Mouse (Mus musculus) hindbrain, embryonic 16.5 days (tissue): ENCODE results near the gene Slc47a1. TPM values are rescaled to one million over a fixed set of nuclear protein-coding genes. Genes with fewer than 3 reads are reported as not detected.
"Not testable (repeated sequence)": the region's sequence is repeated elsewhere in the genome, so short reads cannot be mapped to it uniquely, and the experiment has no call there.

Experiments used
- ATAC-seq: fragments of 200-750 bp; cut with Nextera tagmentation; 2 replicates; pipeline ENCODE4 v1.8.0; 2017; ENCODE audit warnings: moderate TSS enrichment, moderate library complexity
- H3K27ac ChIP-seq: fragments of 300-500 bp; sonication (generic); 2 replicates; pipeline ENCODE4 v1.5.1; 2014; ENCODE audit warnings: low read depth, mild to moderate bottlenecking, control low read depth, low read length, moderate library complexity
- H3K27me3 ChIP-seq: fragments of 300-500 bp; sonication (generic); replicated peaks from 2 replicates; pipeline ENCODE4 v1.6.1; 2014; ENCODE audit warnings: low read length; ENCODE audit not compliant: control insufficient read depth, insufficient read depth
- H3K36me3 ChIP-seq: fragments of 300-500 bp; sonication (generic); 2 replicates; pipeline ENCODE4 v1.6.1; 2014; ENCODE audit warnings: mild to moderate bottlenecking, low read length, moderate library complexity, mixed read lengths; ENCODE audit not compliant: control insufficient read depth, insufficient read depth
- H3K4me1 ChIP-seq: fragments of 300-500 bp; sonication (generic); 2 replicates; pipeline ENCODE4 v1.6.1; 2014; ENCODE audit warnings: low read depth, low read length; ENCODE audit not compliant: control insufficient read depth, insufficient read depth
- H3K4me2 ChIP-seq: fragments of 300-500 bp; sonication (generic); 2 replicates; pipeline ENCODE4 v1.6.1; 2014; ENCODE audit warnings: mild to moderate bottlenecking, low read length, control low read depth, moderate library complexity
- H3K4me3 ChIP-seq: fragments of 300-500 bp; sonication (generic); 2 replicates; pipeline ENCODE4 v1.5.1; 2014; ENCODE audit warnings: mild to moderate bottlenecking, low read length, control low read depth, moderate library complexity
- H3K9ac ChIP-seq: fragments of 300-500 bp; sonication (generic); 2 replicates; pipeline ENCODE4 v1.6.1; 2014; ENCODE audit warnings: low read depth, mild to moderate bottlenecking, control low read depth, low read length, moderate library complexity
- H3K9me3 ChIP-seq: fragments of 300-500 bp; sonication (generic); 2 replicates; pipeline ENCODE4 v1.6.1; 2014; ENCODE audit warnings: mild to moderate bottlenecking, low read length, moderate library complexity; ENCODE audit not compliant: control insufficient read depth
- WGBS: fragments of 180-500 bp; shearing (Covaris S2); extraction: QIAGEN DNeasy Blood & Tissue Kit; methylation state at CpG from one replicate; pipeline ENCODE4 v1.1.7; 2014; 5-methylcytosine and 5-hydroxymethylcytosine counted together
- polyA plus RNA-seq: library from polyadenylated mRNA; unstranded; fragments of >200 nt; fragmentation: Nextera tagmentation; extraction: Ambion mirVana; gene quantifications from 2 replicates; pipeline ENCODE4 v1.2.1, GENCODE M21; 2015

Slc47a1 gene
- polyA plus RNA-seq, 1 experiment from 2014 or later = 1.0 TPM

DNA sequence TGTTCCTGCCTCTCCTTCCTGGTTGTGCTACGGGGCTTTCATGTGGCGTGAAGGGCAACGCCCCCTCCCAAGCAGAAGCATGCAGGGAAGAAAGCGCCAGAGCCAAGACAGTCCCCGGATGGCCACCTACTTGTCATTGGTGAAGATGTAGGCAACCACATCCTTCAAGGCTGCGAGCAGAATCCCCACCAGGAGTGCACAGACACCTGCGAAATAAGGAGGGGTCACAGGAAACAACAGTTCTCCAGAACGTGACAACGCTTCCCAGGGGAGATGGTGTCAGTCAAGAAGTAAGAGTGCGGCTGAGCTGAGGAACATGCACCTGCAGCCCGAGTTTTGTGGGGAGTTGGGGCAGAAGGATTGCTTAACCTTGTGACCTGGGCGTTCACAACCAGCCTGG, 68.3 kb downstream of the Slc47a1 start:
- H3K27me3 ChIP-seq = no peaks in the 10 kb centered on the region
- peaks cover 3% of the 10 kb centered on the region; the same call in 1 of the 2 replicates for H3K9me3 ChIP-seq
- H3K4me3 ChIP-seq = no peak overlapping the region
- H3K9ac ChIP-seq = no peak overlapping the region
- H3K4me1 ChIP-seq = no peaks in the 10 kb centered on the region
- H3K4me2 ChIP-seq = no peak overlapping the region
- H3K36me3 ChIP-seq = no peaks in the 10 kb centered on the region
- WGBS = 67% methylated on average over 12 of the region's 12 CpGs
- no peak for ATAC-seq
- H3K27ac ChIP-seq = no peak overlapping the region

DNA sequence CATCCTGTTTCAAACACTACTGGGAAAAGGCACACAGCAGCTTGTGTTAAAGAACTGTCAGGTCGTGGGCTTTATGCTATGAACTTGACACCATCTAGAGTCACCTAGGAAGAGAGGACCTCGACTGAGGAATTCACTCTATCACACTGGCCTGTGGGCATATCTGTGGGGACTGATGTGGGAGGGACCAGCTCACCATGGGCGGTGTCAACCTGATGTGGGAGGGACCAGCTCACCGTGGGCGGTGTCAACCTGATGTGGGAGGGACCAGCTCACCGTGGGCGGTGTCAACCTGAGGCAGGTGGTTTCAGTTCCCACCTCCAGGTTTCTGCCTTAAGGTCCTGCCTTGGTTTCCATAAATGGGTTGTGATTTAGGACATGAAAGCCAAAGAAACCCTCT, 70.3 kb downstream of the Slc47a1 start:
- no peak overlapping the region for H3K9ac ChIP-seq
- H3K27ac ChIP-seq = no peak overlapping the region
- H3K4me3 ChIP-seq = no peak overlapping the region
- no peaks in the 10 kb centered on the region for H3K4me1 ChIP-seq
- H3K9me3 ChIP-seq = peaks cover 3% of the 10 kb centered on the region; the same call in 1 of the 2 replicates
- no peaks in the 10 kb centered on the region for H3K36me3 ChIP-seq
- no peak overlapping the region for H3K4me2 ChIP-seq
- 44% methylated on average over 7 of the region's 7 CpGs for WGBS
- no peak for ATAC-seq
- no peaks in the 10 kb centered on the region for H3K27me3 ChIP-seq

DNA sequence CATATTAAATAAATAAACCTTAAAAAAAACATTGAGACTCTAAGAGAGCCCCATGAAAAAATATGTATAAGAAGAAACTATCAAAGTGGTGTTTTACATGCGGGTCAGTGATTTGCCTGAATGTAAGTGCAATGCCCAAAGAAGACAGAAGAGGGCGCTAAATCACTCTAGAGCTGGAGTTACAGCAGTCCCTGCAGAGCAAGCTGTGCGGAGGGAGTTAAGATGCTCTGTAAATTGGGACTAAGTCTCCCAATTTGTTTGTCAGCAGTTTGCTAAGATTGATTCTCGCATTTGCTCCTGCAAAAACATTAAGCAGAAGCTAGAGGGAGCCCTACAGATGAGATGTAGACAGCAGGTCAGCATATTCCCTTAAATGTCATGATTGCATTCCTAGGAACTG, 72.8 kb downstream of the Slc47a1 start:
- Histone ChIP-seq H3K9ac (no peak overlapping the region), H3K27ac (no peak overlapping the region), H3K4me2 (no peak overlapping the region), H3K36me3 (no peaks in the 10 kb centered on the region), H3K4me3 (no peak overlapping the region), H3K4me1 (no peaks in the 10 kb centered on the region), H3K27me3 (no peaks in the 10 kb centered on the region), H3K9me3 (peaks cover 3% of the 10 kb centered on the region; the same call in 1 of the 2 replicates)
- no peak for ATAC-seq
- 77% methylated on average over 4 of the region's 4 CpGs for whole genome bisulfite sequencing

DNA sequence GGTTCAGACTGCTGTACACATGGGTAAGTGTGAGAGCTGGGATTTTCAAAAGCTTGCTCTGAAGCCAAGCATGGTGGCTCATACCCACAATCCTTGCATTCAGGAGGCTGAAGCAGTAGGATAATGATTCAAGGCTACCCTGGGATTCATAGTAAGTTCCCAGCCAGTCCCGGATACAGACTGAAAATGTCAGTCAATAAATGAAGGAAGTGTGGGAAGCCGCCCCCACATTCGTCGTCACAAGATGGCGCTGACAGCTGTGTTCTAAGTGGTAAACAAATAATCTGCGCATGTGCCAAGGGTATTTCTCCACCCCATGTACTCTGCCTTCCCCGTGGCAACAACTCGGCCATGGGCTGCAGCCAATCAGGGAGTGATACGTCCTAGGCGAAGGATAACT, 73.6 kb downstream of the Slc47a1 start:
- H3K27ac ChIP-seq, H3K4me3 ChIP-seq, H3K9me3 ChIP-seq, H3K9ac ChIP-seq, ATAC-seq, H3K36me3 ChIP-seq, H3K4me1 ChIP-seq, H3K27me3 ChIP-seq, H3K4me2 ChIP-seq: not testable (repeated sequence)
- 98% methylated on average over 6 of the region's 10 CpGs for WGBS

DNA sequence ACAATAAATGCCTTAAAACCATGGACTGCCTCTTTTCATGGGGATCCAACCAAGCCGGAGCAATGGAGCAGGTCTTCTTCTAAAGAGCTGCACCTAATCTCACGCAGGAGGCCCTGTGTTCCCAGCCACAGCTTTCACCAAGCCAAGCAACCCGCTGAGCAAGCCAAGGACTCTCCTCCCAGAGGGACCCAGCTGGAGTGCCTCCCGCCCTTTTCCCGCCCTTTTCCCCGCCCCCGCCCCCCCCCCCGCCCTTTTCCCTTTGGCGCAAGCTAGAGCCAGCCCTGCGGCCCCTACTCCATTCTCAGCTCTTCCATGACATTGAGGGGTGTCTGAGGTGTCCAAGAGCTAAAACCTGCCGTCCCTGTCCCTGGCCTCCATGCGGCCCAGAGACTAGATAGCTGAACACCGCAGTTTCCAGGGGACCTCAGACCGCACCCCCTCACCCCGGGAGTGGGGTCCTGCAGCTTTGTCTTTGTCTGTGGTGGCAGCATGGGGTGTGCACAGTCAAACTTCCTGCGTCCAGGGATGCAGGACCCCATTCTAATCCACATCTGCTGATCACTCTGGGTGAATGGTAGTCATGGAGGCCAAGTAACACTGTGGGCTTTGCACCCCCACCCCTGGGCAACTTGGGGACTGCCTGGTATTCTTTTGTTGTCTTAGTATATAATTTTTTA, 77.3 kb downstream of the Slc47a1 start:
- Histone ChIP-seq H3K9me3 (peaks cover 3% of the 10 kb centered on the region; the same call in 1 of the 2 replicates), H3K4me2 (peak overlapping the region; percentile 25; the same call in 1 of the 2 replicates), H3K27ac (no peak overlapping the region), H3K4me3 (no peak overlapping the region), H3K4me1 (no peaks in the 10 kb centered on the region), H3K9ac (no peak overlapping the region), H3K36me3 (no peaks in the 10 kb centered on the region), H3K27me3 (no peaks in the 10 kb centered on the region)
- no peak for ATAC-seq
- 23% methylated on average over 15 of the region's 16 CpGs for WGBS

DNA sequence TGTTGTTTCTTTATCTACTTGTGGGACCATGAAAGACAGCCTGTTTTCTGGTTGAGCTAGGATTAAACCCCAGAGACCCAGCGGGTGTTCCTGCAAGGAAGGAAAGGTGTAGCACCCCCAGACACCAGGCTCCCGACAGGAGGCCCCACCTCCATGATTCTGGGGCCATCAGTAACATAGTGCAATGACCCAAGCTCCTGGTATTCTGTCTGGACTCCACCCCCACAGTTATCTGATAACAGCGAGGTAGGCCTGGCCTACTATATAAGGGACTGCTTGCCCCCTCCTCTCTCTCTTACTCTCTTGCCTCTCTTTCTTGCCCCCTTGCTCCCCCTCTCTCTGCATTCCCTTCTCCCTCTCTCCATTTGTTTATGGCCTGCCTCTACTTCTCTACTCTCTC, 77.9 kb downstream of the Slc47a1 start:
- Histone ChIP-seq H3K36me3 (no peaks in the 10 kb centered on the region), H3K4me3 (no peak overlapping the region), H3K4me2 (no peak overlapping the region), H3K4me1 (no peaks in the 10 kb centered on the region), H3K9me3 (no peaks in the 10 kb centered on the region; the same call in 1 of the 2 replicates), H3K27ac (no peak overlapping the region), H3K9ac (no peak overlapping the region), H3K27me3 (no peaks in the 10 kb centered on the region)
- no peak for ATAC-seq
- WGBS = 61% methylated on average over 3 of the region's 3 CpGs

DNA sequence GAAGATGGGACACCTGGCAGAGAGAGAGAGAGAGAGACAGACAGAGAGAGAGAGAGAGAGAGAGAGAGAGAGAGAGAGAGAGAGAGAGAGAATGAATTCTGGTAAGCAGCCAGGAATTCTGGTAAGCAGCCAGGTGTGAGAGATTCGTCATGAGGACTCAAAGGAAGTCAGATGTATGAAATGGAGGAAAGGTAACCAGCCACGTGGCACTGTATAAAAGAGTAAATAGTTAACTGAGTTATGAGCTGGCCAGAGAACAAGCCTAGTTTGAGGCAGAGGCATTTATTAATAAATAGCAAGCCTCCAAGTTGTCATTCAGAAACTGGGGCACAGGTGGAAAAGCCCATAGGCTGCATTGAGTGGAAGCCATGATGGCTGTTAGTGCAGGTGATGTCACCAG, 80.2 kb downstream of the Slc47a1 start:
- no peak overlapping the region for H3K4me3 ChIP-seq
- H3K4me1 ChIP-seq = no peaks in the 10 kb centered on the region
- H3K9me3 ChIP-seq = no peaks in the 10 kb centered on the region
- no peaks in the 10 kb centered on the region for H3K36me3 ChIP-seq
- no peak overlapping the region for H3K27ac ChIP-seq
- H3K27me3 ChIP-seq = no peaks in the 10 kb centered on the region
- no peak overlapping the region for H3K9ac ChIP-seq
- no peak overlapping the region for H3K4me2 ChIP-seq
- no peak for ATAC-seq
- WGBS = 69% methylated on average over 2 of the region's 2 CpGs

DNA sequence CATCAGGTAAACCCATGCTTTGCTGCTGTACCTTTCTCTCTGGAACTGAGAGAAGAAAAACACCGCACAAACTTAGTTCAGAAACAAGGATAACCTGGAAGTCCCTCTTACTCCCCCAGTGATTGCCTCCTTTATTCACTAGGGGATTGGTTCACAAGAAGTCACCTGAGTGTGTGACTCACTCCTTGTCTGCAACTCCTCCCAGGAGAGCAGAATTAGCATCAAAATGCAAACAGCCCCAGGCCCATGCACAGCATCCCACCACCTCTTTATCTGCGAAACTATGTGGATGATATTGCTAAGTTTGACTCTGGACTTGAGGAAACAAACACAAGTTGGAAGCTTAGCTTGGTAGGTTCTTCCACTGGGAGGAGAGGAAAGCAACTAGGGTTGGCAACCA, 80.8 kb downstream of the Slc47a1 start:
- WGBS = 87% methylated on average over 2 of the region's 2 CpGs

DNA sequence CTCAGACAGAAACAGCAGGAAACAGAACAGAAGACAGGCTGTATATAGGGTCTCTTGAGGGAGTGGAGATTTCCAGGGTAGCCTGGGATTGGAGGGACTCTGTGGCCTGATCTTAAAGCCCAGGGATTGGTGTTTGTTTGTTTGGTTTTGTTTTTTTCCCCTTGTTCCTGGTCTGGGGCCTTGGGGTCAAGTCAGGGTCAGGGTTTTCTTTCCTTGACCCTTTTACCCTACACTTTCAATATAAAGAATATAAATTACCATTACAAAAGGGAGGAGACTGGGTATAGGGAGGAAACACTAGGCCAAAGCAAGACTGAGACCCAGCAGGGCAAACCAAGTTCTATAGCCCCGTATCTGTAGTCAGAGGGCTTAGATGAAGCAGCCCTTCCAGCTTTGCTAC, 81.6 kb downstream of the Slc47a1 start:
- H3K9me3 ChIP-seq = no peaks in the 10 kb centered on the region
- 31% methylated on average over 1 of the region's 1 CpGs for WGBS
- H3K4me2 ChIP-seq = no peak overlapping the region
- no peaks in the 10 kb centered on the region for H3K4me1 ChIP-seq
- H3K27ac ChIP-seq = no peak overlapping the region
- no peak overlapping the region for H3K4me3 ChIP-seq
- H3K27me3 ChIP-seq = no peaks in the 10 kb centered on the region
- ATAC-seq = no peak
- no peaks in the 10 kb centered on the region for H3K36me3 ChIP-seq
- H3K9ac ChIP-seq = no peak overlapping the region

More for the DNA sequence above, 80.8 kb downstream of the Slc47a1 start:
- ATAC-seq = no peak
- Histone ChIP-seq H3K9me3 (no peaks in the 10 kb centered on the region), H3K4me3 (no peak overlapping the region), H3K36me3 (no peaks in the 10 kb centered on the region), H3K4me1 (no peaks in the 10 kb centered on the region), H3K4me2 (no peak overlapping the region), H3K27me3 (no peaks in the 10 kb centered on the region), H3K9ac (no peak overlapping the region), H3K27ac (no peak overlapping the region)
